Mouse (Mus musculus): Measurements from ENCODE around the gene Lrrc29. TPM values are rescaled to one million over a fixed set of nuclear protein-coding genes. Genes with fewer than 3 reads are reported as not detected.

Gene Lrrc29
- total RNA-seq (2014; rRNA removed) (1.9 and 5.2 TPM in 2 replicates), polyA plus RNA-seq (2015; fragmentation: Nextera tagmentation; extraction: Ambion mirVana) (3.1 and 4.1 TPM in 2 replicates)

DNA sequence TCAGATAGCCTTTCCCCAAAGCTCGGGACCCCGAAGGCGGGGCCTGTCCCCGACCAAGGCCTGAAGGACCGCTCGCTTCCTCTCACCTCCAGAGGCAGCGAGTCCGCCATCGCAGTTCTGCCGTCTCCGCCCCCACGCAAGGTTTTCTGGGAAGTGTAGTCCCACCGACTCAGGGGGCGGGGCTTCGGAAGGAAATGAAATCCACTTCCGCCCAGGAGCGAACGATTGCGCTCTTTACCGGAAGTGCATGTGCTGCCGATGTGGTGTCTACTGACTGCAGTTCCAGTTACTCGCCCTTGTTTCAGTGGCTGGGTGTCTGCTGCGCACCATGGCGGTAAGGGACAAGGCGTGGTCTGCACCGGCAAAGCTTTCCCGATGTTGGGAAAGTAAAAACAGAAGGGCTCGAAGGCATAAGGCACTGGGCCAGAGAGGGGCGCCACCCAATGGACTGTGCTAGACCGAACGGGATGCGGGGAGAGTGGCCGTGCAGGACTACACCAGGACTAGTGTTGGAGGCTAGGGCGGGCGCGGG lies at the start of gene Lrrc29, which contains the start of gene Tmem208:
Gene Lrrc29, minus strand, starts transcription at position 138 of the 532 bp plus-strand sequence.
Gene Tmem208, plus strand, starts transcription at position 214 of the 532 bp plus-strand sequence.
- WGBS, result under 1% methylated on average over 36 of the region's 36 CpGs
- Histone ChIP-seq H3K4me2 (ENCODE audit: low read depth, low read length) (peak within 1 kb of the TSS; percentile 95), H3K27ac (peak within 1 kb of the TSS; percentile 77), H3K9ac (replicated peaks; ENCODE audit: low read length) (peak within 1 kb of the TSS; percentile 89), H3K27me3 (ENCODE audit: insufficient read depth, low read length) (no peaks in the 10 kb centered on the region), H3K4me1 (ENCODE audit: insufficient read depth, low read length) (peaks cover 19% of the 10 kb centered on the region), H3K4me3 (ENCODE audit: low read length) (peak within 1 kb of the TSS; percentile 87), H3K36me3 (ENCODE audit: insufficient read depth, low read length) (peaks cover 38% of the 10 kb centered on the region), H3K9me3 (ENCODE audit: low read length) (no peaks in the 10 kb centered on the region)
- ATAC-seq (peak; percentile 94), DNase-seq (ENCODE audit: low spot score) (peak; percentile 98)
- TF ChIP-seq CTCF (IDR thresholded peaks at IDR 0.05; ENCODE audit: low read depth), result peak; percentile 74

GRCm38 (mm10) chr8:105374513-105374966 lies 48.5 kb upstream of the Lrrc29 start:
- peak; percentile 77 for TF ChIP-seq CTCF (IDR thresholded peaks at IDR 0.05; ENCODE audit: low read depth)
- H3K4me3 ChIP-seq (ENCODE audit: low read length), result peak overlapping the region; percentile 19
- ATAC-seq, result peak; percentile 49

DNA sequence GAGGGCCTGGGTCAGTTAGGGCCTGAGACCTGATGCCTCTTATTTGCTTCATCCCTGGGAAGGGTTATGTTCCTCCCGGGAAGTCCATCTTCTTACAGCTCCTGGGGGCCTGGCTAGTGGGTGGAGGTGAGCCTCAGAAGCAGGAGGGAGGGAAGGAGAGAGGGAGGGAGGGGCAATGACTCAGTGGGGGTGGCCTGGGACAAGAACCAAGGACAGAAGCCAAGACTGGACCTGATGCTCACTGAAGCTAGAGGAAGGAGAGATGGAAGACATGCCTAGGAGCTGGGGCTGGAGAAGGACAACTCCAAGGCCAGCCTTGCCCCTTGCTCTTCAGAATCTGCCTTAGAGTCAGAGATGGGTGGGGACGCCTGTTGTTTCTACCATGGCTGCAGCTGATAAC lies 47.0 kb upstream of the Lrrc29 start, which contains the start of gene Plekhg4:
Gene Plekhg4, plus strand, starts transcription at position 243 of the 400 bp plus-strand sequence.
- H3K4me3 ChIP-seq (ENCODE audit: low read length), result peak within 1 kb of the TSS; percentile 19; the same call in 1 of the 2 replicates
- DNase-seq (ENCODE audit: low spot score) (no peak), ATAC-seq (no peak)
- H3K9me3 ChIP-seq (ENCODE audit: low read length), result no peaks in the 10 kb centered on the region
- peak within 1 kb of the TSS; percentile 28; the same call in 1 of the 2 replicates for H3K9ac ChIP-seq (replicated peaks; ENCODE audit: low read length)
- H3K4me2 ChIP-seq (ENCODE audit: low read depth, low read length), result peak within 1 kb of the TSS; percentile 41
- 0 out of 2 replicates have a peak, but pooled peaks cover 4% of the 10 kb centered on the region for H3K4me1 ChIP-seq (ENCODE audit: insufficient read depth, low read length)
- H3K27ac ChIP-seq, result no peak within 1 kb of the TSS
- no peaks in the 10 kb centered on the region for H3K27me3 ChIP-seq (ENCODE audit: insufficient read depth, low read length)
- H3K36me3 ChIP-seq (ENCODE audit: insufficient read depth, low read length), result peaks cover 8% of the 10 kb centered on the region; the same call in 1 of the 2 replicates
- no peak for TF ChIP-seq CTCF (IDR thresholded peaks at IDR 0.05; ENCODE audit: low read depth)
- 53% methylated on average over 2 of the region's 2 CpGs for WGBS

More at GRCm38 (mm10) chr8:105374513-105374966, 48.5 kb upstream of the Lrrc29 start:
- H3K4me1 ChIP-seq (ENCODE audit: insufficient read depth, low read length), result peaks cover 10% of the 10 kb centered on the region; the same call in 1 of the 2 replicates
- peak; percentile 63 for DNase-seq (ENCODE audit: low spot score)
- no peaks in the 10 kb centered on the region for H3K9me3 ChIP-seq (ENCODE audit: low read length)
- no peaks in the 10 kb centered on the region for H3K36me3 ChIP-seq (ENCODE audit: insufficient read depth, low read length)
- H3K27me3 ChIP-seq (ENCODE audit: insufficient read depth, low read length), result no peaks in the 10 kb centered on the region
- no peak overlapping the region for H3K27ac ChIP-seq
- peak overlapping the region; percentile 28; the same call in 1 of the 2 replicates for H3K9ac ChIP-seq (replicated peaks; ENCODE audit: low read length)
- H3K4me2 ChIP-seq (ENCODE audit: low read depth, low read length), result peak overlapping the region; percentile 41
- 26% methylated on average over 33 of the region's 33 CpGs for WGBS

GRCm38 (mm10) chr8:105372473-105372872 lies 46.4 kb upstream of the Lrrc29 start:
- H3K27ac ChIP-seq, result no peak overlapping the region
- ATAC-seq (no peak), DNase-seq (ENCODE audit: low spot score) (no peak)
- H3K9ac ChIP-seq (replicated peaks; ENCODE audit: low read length), result no peak overlapping the region
- H3K4me1 ChIP-seq (ENCODE audit: insufficient read depth, low read length), result 0 out of 2 replicates have a peak, but pooled peaks cover 4% of the 10 kb centered on the region
- H3K4me3 ChIP-seq (ENCODE audit: low read length), result no peak overlapping the region
- H3K36me3 ChIP-seq (ENCODE audit: insufficient read depth, low read length), result peaks cover 8% of the 10 kb centered on the region; the same call in 1 of the 2 replicates
- no peaks in the 10 kb centered on the region for H3K27me3 ChIP-seq (ENCODE audit: insufficient read depth, low read length)
- no peak for TF ChIP-seq CTCF (IDR thresholded peaks at IDR 0.05; ENCODE audit: low read depth)
- H3K9me3 ChIP-seq (ENCODE audit: low read length), result no peaks in the 10 kb centered on the region
- WGBS, result 67% methylated on average over 9 of the region's 9 CpGs
- H3K4me2 ChIP-seq (ENCODE audit: low read depth, low read length), result no peak overlapping the region

DNA sequence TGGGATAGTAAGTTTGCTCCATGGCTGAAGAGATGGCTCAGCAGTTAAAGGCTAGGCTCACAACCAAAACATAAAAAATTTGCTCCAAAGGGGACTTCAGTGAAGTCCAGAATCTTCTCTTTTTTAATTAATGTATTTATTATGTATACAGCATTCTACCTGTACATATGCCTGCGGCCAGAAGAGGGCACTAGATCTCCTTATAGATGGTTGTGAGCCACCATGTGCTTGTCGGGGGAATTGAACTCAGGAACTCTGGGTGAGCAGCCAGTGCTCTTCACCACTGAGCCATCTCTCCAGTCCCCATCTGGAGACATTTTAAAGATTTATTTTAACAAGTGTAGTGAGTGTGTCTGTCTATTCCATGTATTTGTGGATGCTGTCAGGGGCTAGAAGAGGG lies 41.0 kb upstream of the Lrrc29 start:
- no peak overlapping the region for H3K27ac ChIP-seq
- ATAC-seq (0 out of 2 replicates have a peak, but pooled peaks have one; percentile 55), DNase-seq (ENCODE audit: low spot score) (peak; percentile 46)
- H3K4me3 ChIP-seq (ENCODE audit: low read length), result no peak overlapping the region
- peak; percentile 64 for TF ChIP-seq CTCF (IDR thresholded peaks at IDR 0.05; ENCODE audit: low read depth)
- 74% methylated on average over 2 of the region's 2 CpGs for WGBS
- no peaks in the 10 kb centered on the region for H3K27me3 ChIP-seq (ENCODE audit: insufficient read depth, low read length)
- H3K4me1 ChIP-seq (ENCODE audit: insufficient read depth, low read length), result no peaks in the 10 kb centered on the region
- no peak overlapping the region for H3K4me2 ChIP-seq (ENCODE audit: low read depth, low read length)
- no peaks in the 10 kb centered on the region for H3K9me3 ChIP-seq (ENCODE audit: low read length)
- H3K36me3 ChIP-seq (ENCODE audit: insufficient read depth, low read length), result peaks cover 19% of the 10 kb centered on the region
- no peak overlapping the region for H3K9ac ChIP-seq (replicated peaks; ENCODE audit: low read length)

DNA sequence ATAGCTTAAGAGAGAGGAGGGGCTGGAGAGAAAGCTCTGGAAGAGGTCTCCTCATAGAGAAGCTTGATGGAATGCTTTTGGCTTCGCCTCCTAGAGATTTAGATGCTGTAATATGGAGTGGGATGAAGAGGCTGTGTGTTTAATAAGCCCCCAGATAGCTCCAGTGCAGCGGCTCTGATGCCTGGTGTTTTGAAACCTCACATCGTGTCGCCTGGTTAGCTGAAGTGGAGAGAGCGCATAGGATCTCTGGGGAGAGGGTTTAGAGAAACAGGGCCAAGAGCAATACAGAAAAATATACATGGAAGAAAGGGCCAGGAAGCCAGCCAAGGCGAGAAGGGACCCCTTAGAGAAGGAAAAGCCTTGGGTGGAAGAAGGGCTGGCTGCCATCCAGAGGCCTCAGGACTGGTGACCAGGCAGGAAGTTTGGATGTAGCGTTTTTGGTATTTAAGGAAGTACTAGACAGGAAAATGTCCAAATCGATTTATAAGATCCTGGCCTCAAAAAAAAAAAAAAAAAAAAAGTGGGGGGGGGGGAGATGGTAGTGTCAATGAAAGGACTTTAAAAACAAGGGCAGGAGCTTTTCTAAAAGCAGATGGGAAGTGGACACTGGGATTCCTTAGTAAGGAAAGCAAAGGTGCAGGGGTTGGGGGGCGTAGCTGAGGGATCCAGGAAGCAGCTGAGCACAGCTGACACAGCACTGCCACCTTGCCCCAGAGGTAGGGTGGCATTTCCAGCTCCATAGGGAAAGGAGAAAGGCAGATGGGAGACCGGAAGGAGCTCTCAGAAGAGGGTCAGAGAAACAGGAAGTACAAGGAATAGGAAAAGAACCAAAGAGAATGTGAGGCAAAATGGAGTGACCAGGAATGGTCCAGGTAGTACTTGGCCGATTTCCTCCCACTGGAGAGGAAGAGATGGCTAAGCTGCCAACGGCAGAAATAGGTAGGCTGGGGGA lies 35.9 kb upstream of the Lrrc29 start:
- Histone ChIP-seq H3K36me3 (ENCODE audit: insufficient read depth, low read length) (peaks cover 12% of the 10 kb centered on the region; the same call in 1 of the 2 replicates), H3K9ac (replicated peaks; ENCODE audit: low read length) (no peak overlapping the region), H3K9me3 (ENCODE audit: low read length) (no peaks in the 10 kb centered on the region), H3K4me2 (ENCODE audit: low read depth, low read length) (no peak overlapping the region), H3K27me3 (ENCODE audit: insufficient read depth, low read length) (no peaks in the 10 kb centered on the region), H3K4me1 (ENCODE audit: insufficient read depth, low read length) (no peaks in the 10 kb centered on the region), H3K4me3 (ENCODE audit: low read length) (no peak overlapping the region), H3K27ac (0 out of 2 replicates have a peak overlapping the region, but pooled peaks have one; percentile 26)
- WGBS, result 53% methylated on average over 12 of the region's 12 CpGs
- DNase-seq (ENCODE audit: low spot score) (peak; percentile 30), ATAC-seq (no peak)
- TF ChIP-seq CTCF (IDR thresholded peaks at IDR 0.05; ENCODE audit: low read depth), result no peak

Measured in hindbrain, postnatal 0 days (tissue).